Mouse (Mus musculus) midbrain, embryonic 14.5 days (tissue): ENCODE measurements at regions not wholly inside any gene's neighbourhood (a gene's known extent, or its start where the extent isn't known, plus 50 kb on each side); places are given as distances from the start of the nearest gene placed in this dataset.

Experiments
- ATAC-seq: fragments of 200-750 bp; cut with Nextera tagmentation; 2 replicates; pipeline ENCODE4 v1.8.0; 2017; ENCODE audit warnings: moderate number of reproducible peaks, moderate library complexity; ENCODE audit not compliant: low FRiP score, low TSS enrichment
- DNase-seq: peaks from one replicate; pipeline ENCODE4 v3.0.0-alpha.2; 2015
- H3K27ac ChIP-seq: fragments of 300-500 bp; sonication (generic); replicated peaks from 2 replicates; pipeline ENCODE4 v1.5.1; 2014; ENCODE audit warnings: mild to moderate bottlenecking, low read depth, low read length, moderate library complexity
- H3K27me3 ChIP-seq: fragments of 300-500 bp; sonication (generic); 2 replicates; pipeline ENCODE4 v1.6.1; 2014; ENCODE audit warnings: low read length, control low read depth, mixed read lengths; ENCODE audit not compliant: control insufficient read depth, insufficient read depth
- H3K36me3 ChIP-seq: fragments of 300-500 bp; sonication (generic); 2 replicates; pipeline ENCODE4 v1.6.1; 2014; ENCODE audit warnings: low read length, control low read depth; ENCODE audit not compliant: control insufficient read depth, insufficient read depth
- H3K4me1 ChIP-seq: fragments of 300-500 bp; sonication (generic); 2 replicates; pipeline ENCODE4 v1.6.1; 2014; ENCODE audit warnings: mild to moderate bottlenecking, antibody characterized with exemption, low read length, control low read depth; ENCODE audit not compliant: control insufficient read depth, insufficient read depth
- H3K4me2 ChIP-seq: fragments of 300-500 bp; sonication (generic); 2 replicates; pipeline ENCODE4 v1.6.1; 2014; ENCODE audit warnings: mild to moderate bottlenecking, low read length, moderate library complexity
- H3K4me3 ChIP-seq: fragments of 300-500 bp; sonication (generic); replicated peaks from 2 replicates; pipeline ENCODE4 v1.5.1; 2014; ENCODE audit warnings: low read depth, low read length
- H3K9ac ChIP-seq: fragments of 300-500 bp; sonication (generic); replicated peaks from 2 replicates; pipeline ENCODE4 v1.6.1; 2014; ENCODE audit warnings: mild to moderate bottlenecking, low read length, moderate library complexity
- H3K9me3 ChIP-seq: fragments of 300-500 bp; sonication (generic); 2 replicates; pipeline ENCODE4 v1.6.1; 2016; ENCODE audit warnings: low read length, control low read depth, mixed read lengths; ENCODE audit not compliant: control insufficient read depth
- WGBS: fragments of 180-500 bp; shearing (Covaris S2); extraction: QIAGEN DNeasy Blood & Tissue Kit; methylation state at CpG from one replicate; pipeline ENCODE4 v1.1.7; 2014; 5-methylcytosine and 5-hydroxymethylcytosine counted together

GRCm38 (mm10) chr1:25921184-25921583 lies 91.7 kb upstream of the Adgrb3 start:
- Histone ChIP-seq H3K4me1 (no peaks in the 10 kb centered on the region), H3K27ac (no peak overlapping the region), H3K4me2 (no peak overlapping the region), H3K27me3 (no peaks in the 10 kb centered on the region), H3K4me3 (no peak overlapping the region), H3K9ac (no peak overlapping the region), H3K9me3 (no peaks in the 10 kb centered on the region), H3K36me3 (no peaks in the 10 kb centered on the region)
- ATAC-seq (no peak), DNase-seq (no peak)
- WGBS: 91% methylated on average over 2 of the region's 2 CpGs

DNA sequence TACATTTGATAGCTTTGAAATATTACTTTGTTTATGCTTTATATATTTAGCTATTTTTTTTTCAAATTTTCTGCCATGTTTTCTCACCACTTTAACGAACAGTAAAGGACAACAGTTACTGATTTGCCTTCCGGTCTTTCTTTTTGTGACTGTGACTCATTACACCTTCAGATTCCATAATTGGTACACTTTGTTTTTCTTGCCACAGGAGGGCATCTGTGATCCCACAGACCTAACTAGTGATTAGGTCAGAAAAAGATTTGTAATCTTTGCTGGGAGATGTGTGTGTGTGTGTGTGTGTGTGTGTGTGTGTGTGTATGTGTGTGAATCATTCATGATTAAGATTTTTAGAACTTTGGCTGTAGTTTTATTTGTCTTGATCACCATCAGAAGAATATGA lies 64.7 kb upstream of the Adgrb3 start:
- ATAC-seq (no peak), DNase-seq (peak; percentile 25)
- Histone ChIP-seq H3K27ac (no peak overlapping the region), H3K4me2 (no peak overlapping the region), H3K27me3 (no peaks in the 10 kb centered on the region), H3K4me3 (no peak overlapping the region), H3K4me1 (0 out of 2 replicates have a peak, but pooled peaks cover 2% of the 10 kb centered on the region), H3K9me3 (no peaks in the 10 kb centered on the region), H3K36me3 (no peaks in the 10 kb centered on the region), H3K9ac (no peak overlapping the region)
- 83% methylated on average over 2 of the region's 2 CpGs for WGBS

DNA sequence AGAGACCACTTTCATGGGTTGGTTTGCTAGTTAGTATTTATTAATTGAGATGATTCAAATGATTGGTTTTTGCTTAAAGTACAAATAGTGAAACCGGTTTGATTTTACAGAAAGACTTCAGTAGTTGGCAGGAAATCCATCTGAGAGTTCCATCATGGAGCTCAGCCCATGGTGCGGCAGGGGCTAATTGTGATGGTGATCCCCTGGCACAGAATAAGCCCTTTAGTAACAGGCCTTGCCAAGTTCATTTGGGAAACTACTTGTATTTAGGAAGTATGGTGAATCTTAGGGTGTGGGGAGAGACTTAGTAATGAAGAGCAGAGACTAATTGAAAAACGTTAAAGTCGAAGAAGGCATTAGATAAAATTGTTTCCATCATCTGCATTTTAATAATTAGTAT lies 63.5 kb upstream of the Adgrb3 start:
- 45% methylated on average over 4 of the region's 4 CpGs for WGBS
- Histone ChIP-seq H3K9me3 (no peaks in the 10 kb centered on the region), H3K4me3 (no peak overlapping the region), H3K27me3 (no peaks in the 10 kb centered on the region), H3K4me1 (0 out of 2 replicates have a peak, but pooled peaks cover 2% of the 10 kb centered on the region), H3K27ac (no peak overlapping the region), H3K36me3 (no peaks in the 10 kb centered on the region), H3K9ac (no peak overlapping the region), H3K4me2 (no peak overlapping the region)
- DNase-seq (peak; percentile 63), ATAC-seq (peak; percentile 65; the same call in 1 of the 2 replicates)

GRCm38 (mm10) chr1:25892026-25892739 lies 62.7 kb upstream of the Adgrb3 start:
- WGBS: 11% methylated on average over 5 of the region's 5 CpGs

GRCm38 (mm10) chr1:25888004-25888403 lies 58.5 kb upstream of the Adgrb3 start:
- H3K27me3 ChIP-seq: no peaks in the 10 kb centered on the region
- ATAC-seq (no peak), DNase-seq (no peak)
- no peaks in the 10 kb centered on the region for H3K9me3 ChIP-seq
- no peak overlapping the region for H3K27ac ChIP-seq
- H3K4me3 ChIP-seq: no peak overlapping the region
- 86% methylated on average over 1 of the region's 1 CpGs for WGBS
- no peak overlapping the region for H3K4me2 ChIP-seq
- H3K4me1 ChIP-seq: 0 out of 2 replicates have a peak, but pooled peaks cover 2% of the 10 kb centered on the region
- H3K36me3 ChIP-seq: no peaks in the 10 kb centered on the region
- no peak overlapping the region for H3K9ac ChIP-seq

More at GRCm38 (mm10) chr1:25892026-25892739, 62.7 kb upstream of the Adgrb3 start:
- Histone ChIP-seq H3K4me2 (no peak overlapping the region), H3K4me3 (no peak overlapping the region), H3K27me3 (no peaks in the 10 kb centered on the region), H3K4me1 (0 out of 2 replicates have a peak, but pooled peaks cover 2% of the 10 kb centered on the region), H3K9me3 (no peaks in the 10 kb centered on the region), H3K27ac (no peak overlapping the region), H3K9ac (no peak overlapping the region), H3K36me3 (no peaks in the 10 kb centered on the region)
- DNase-seq (peak; percentile 78), ATAC-seq (peak; percentile 70)

GRCm38 (mm10) chr1:25885049-25885448 lies 55.5 kb upstream of the Adgrb3 start:
- no peak for DNase-seq

More at GRCm38 (mm10) chr1:25885049-25885448, 55.5 kb upstream of the Adgrb3 start:
- H3K4me1 ChIP-seq: no peaks in the 10 kb centered on the region
- no peak overlapping the region for H3K4me3 ChIP-seq
- no peak overlapping the region for H3K27ac ChIP-seq
- ATAC-seq: no peak
- no peaks in the 10 kb centered on the region for H3K9me3 ChIP-seq
- no peaks in the 10 kb centered on the region for H3K36me3 ChIP-seq
- no peak overlapping the region for H3K4me2 ChIP-seq
- H3K9ac ChIP-seq: no peak overlapping the region
- H3K27me3 ChIP-seq: no peaks in the 10 kb centered on the region
- 80% methylated on average over 4 of the region's 4 CpGs for WGBS
